ENCODE assay signal across 10 mouse cellular contexts in genomic region chr1:97863140-97863539, GRCm38 (mm10).
DNase-seq lines count a peak whose midpoint lies in the region; ATAC-seq and TF ChIP-seq lines count a peak whose summit lies in the region.
"Had no signal": no experiment of that assay in that cellular context is flagged by ENCODE, and none has a peak within 500 bp of the region (broad histone marks: within the 10 kb centered on the region; RNA-seq: fewer than 3 reads in every experiment).

No protein-coding gene starts in this region.

- no peak for TF ChIP-seq EP300 in liver, postnatal 0 days (IDR thresholded peaks at IDR 0.05; ENCODE audit: low read depth)

- ATAC-seq in hindbrain, embryonic 11.5 days (ENCODE audit: low FRiP score), result peak; percentile 90
- ATAC-seq in liver, postnatal 0 days, result no peak

- 39% methylated on average over 9 of the region's 9 CpGs for WGBS in hindbrain, embryonic 11.5 days
- WGBS in liver, postnatal 0 days (ENCODE audit: insufficient replicate concordance), result 87% methylated on average over 9 of the region's 9 CpGs

- 0 out of 2 replicates have a peak, but pooled peaks cover 3% of the 10 kb centered on the region for H3K4me1 ChIP-seq in hindbrain, embryonic 11.5 days (replicated peaks; ENCODE audit: control insufficient read depth, insufficient read depth, low read length)
- no peaks in the 10 kb centered on the region for H3K4me1 ChIP-seq in liver, postnatal 0 days (ENCODE audit: insufficient read depth)

- no peak overlapping the region for H3K4me3 ChIP-seq in hindbrain, embryonic 11.5 days (ENCODE audit: low read depth, low read length)
- H3K4me3 ChIP-seq in liver, postnatal 0 days (ENCODE audit: low read depth, low read length), result no peak overlapping the region

- H3K27me3 ChIP-seq in hindbrain, embryonic 11.5 days (ENCODE audit: control insufficient read depth, insufficient read depth, low read length), result no peaks in the 10 kb centered on the region
- no peaks in the 10 kb centered on the region for H3K27me3 ChIP-seq in liver, postnatal 0 days (ENCODE audit: insufficient read depth, low read length)

- peak overlapping the region; percentile 56 for H3K27ac ChIP-seq in hindbrain, embryonic 11.5 days (ENCODE audit: low read depth, low read length)
- no peak overlapping the region for H3K27ac ChIP-seq in liver, postnatal 0 days (ENCODE audit: low read depth)

- peak; percentile 57 to 59 for DNase-seq in cerebellum, postnatal 14 days
- DNase-seq in cerebellum, adult 8-10 months, result no peak
- peak; percentile 48 for DNase-seq in hindbrain, embryonic 11.5 days (ENCODE audit: low spot score)
- DNase-seq in left cerebral cortex, adult 8-10 months (ENCODE audit: low spot score in 2 of 2), result peak; percentile 54 to 90
- peak; percentile 89 for DNase-seq in right cerebral cortex, adult 18-20 months
- DNase-seq in liver, postnatal 0 days, result no peak
- no peak for DNase-seq in embryo, embryonic 10.5 days (ENCODE audit: low spot score)
- no peak for DNase-seq in adrenal gland, adult 2 months
- DNase-seq: cerebellum, postnatal 36 days; kidney, postnatal 36 days had no signal

- H3K9ac ChIP-seq in hindbrain, embryonic 11.5 days (ENCODE audit: low read depth, low read length), result no peak overlapping the region
- no peak overlapping the region for H3K9ac ChIP-seq in liver, postnatal 0 days (replicated peaks)

- no peak for TF ChIP-seq CTCF in liver, postnatal 0 days (IDR thresholded peaks at IDR 0.05; ENCODE audit: low read depth)

- no peak overlapping the region for H3K4me2 ChIP-seq in hindbrain, embryonic 11.5 days (replicated peaks; ENCODE audit: low read depth, low read length)
- no peak overlapping the region for H3K4me2 ChIP-seq in liver, postnatal 0 days (ENCODE audit: low read depth, low read length)

- no peaks in the 10 kb centered on the region for H3K9me3 ChIP-seq in hindbrain, embryonic 11.5 days (ENCODE audit: control insufficient read depth, low read length)
- no peaks in the 10 kb centered on the region for H3K9me3 ChIP-seq in liver, postnatal 0 days (ENCODE audit: low read length)

- H3K36me3 ChIP-seq in hindbrain, embryonic 11.5 days (ENCODE audit: control insufficient read depth, insufficient read depth, low read length), result no peaks in the 10 kb centered on the region
- no peaks in the 10 kb centered on the region for H3K36me3 ChIP-seq in liver, postnatal 0 days (replicated peaks; ENCODE audit: insufficient read depth, low read length)

Comparison
In these comparisons a context has a peak if more than half of its experiments do, and no peak if none do; other contexts are left out.
1. DNase-seq: peak in cerebellum, postnatal 14 days (2 of 2), hindbrain, embryonic 11.5 days (single experiment), left cerebral cortex, adult 8-10 months (2 of 2) and right cerebral cortex, adult 18-20 months (single experiment); none in cerebellum, adult 8-10 months (single experiment), liver, postnatal 0 days (single experiment), embryo, embryonic 10.5 days (single experiment) and adrenal gland, adult 2 months (single experiment).